Mouse (Mus musculus) lung, postnatal 14 days (tissue): ENCODE data around the gene Esr1.

Source experiments
- DNase-seq: peaks from one replicate; pipeline ENCODE4 v3.0.0; 2021

Gene Esr1

GRCm38 (mm10) chr10:5008795-5009366 lies 397.5 kb downstream of the Esr1 start:
- no peak for DNase-seq

GRCm38 (mm10) chr10:5012004-5012403 lies 400.6 kb downstream of the Esr1 start:
- no peak for DNase-seq

GRCm38 (mm10) chr10:5014976-5015375 lies 403.6 kb downstream of the Esr1 start:
- DNase-seq: no peak

- DNase-seq: no peak
Observed at GRCm38 (mm10) chr10:5017148-5017547, 405.8 kb downstream of the Esr1 start.

- no peak for DNase-seq
Observed at GRCm38 (mm10) chr10:5025906-5026305, 414.5 kb downstream of the Esr1 start.

GRCm38 (mm10) chr10:5027208-5027607 lies 415.8 kb downstream of the Esr1 start:
- DNase-seq: no peak

GRCm38 (mm10) chr10:5028301-5028700 lies 416.9 kb downstream of the Esr1 start:
- DNase-seq: no peak

GRCm38 (mm10) chr10:5029161-5029560 lies 417.8 kb downstream of the Esr1 start:
- no peak for DNase-seq

- no peak for DNase-seq
Observed at GRCm38 (mm10) chr10:5029883-5030282, 418.5 kb downstream of the Esr1 start.

GRCm38 (mm10) chr10:5032192-5033048 lies 421.0 kb downstream of the Esr1 start:
- DNase-seq: no peak

GRCm38 (mm10) chr10:5041254-5041653 lies 429.9 kb downstream of the Esr1 start:
- peak; percentile 12 for DNase-seq

GRCm38 (mm10) chr10:5044481-5044880 lies 433.1 kb downstream of the Esr1 start:
- no peak for DNase-seq

- no peak for DNase-seq
Observed at GRCm38 (mm10) chr10:5045213-5045612, 433.8 kb downstream of the Esr1 start.

GRCm38 (mm10) chr10:5045671-5046070 lies 434.3 kb downstream of the Esr1 start:
- no peak for DNase-seq
